Mouse (Mus musculus) myocyte (in vitro differentiated cells): ENCODE data around the gene Foxc2. TPM values are rescaled to one million over a fixed set of nuclear protein-coding genes. Genes with fewer than 3 reads are reported as not detected.

ENCODE experiments used
- H3K27me3 ChIP-seq: one replicate; pipeline ENCODE4 v1.6.1; 2011; ENCODE audit not compliant: control insufficient read depth, insufficient read depth, insufficient read length
- H3K36me3 ChIP-seq: one replicate; pipeline ENCODE4 v1.6.1; 2011; ENCODE audit not compliant: control insufficient read depth, insufficient read depth
- H3K4me2 ChIP-seq: one replicate; pipeline ENCODE4 v1.6.1; 2011; ENCODE audit warnings: low read depth, control low read depth
- H3K4me3 ChIP-seq: one replicate; pipeline ENCODE4 v1.5.1; 2011; ENCODE audit warnings: mild to moderate bottlenecking, control low read depth, moderate library complexity
- H3K79me2 ChIP-seq: one replicate; pipeline ENCODE4 v1.6.1; 2011; ENCODE audit not compliant: control insufficient read depth, insufficient read depth
- H3ac ChIP-seq: one replicate; pipeline ENCODE4 v1.6.1; 2011; ENCODE audit not compliant: control insufficient read depth, insufficient read length
- CEBPB ChIP-seq: IDR thresholded peaks from 2 replicates; pipeline ENCODE4 v1.6.1; 2011; ENCODE audit warnings: mild to moderate bottlenecking, moderate library complexity; ENCODE audit not compliant: poor library complexity, insufficient read depth, severe bottlenecking
- E2F4 ChIP-seq: IDR thresholded peaks from one replicate; pipeline ENCODE4 v1.6.1; 2011; ENCODE audit warnings: mild to moderate bottlenecking, control low read depth, moderate library complexity; ENCODE audit not compliant: insufficient read depth
- MAX ChIP-seq: IDR thresholded peaks from one replicate; pipeline ENCODE4 v1.6.1; 2011; ENCODE audit warnings: low read depth, mild to moderate bottlenecking, control low read depth
- MYOD1 ChIP-seq, 3 experiments: IDR thresholded peaks; one replicate each; pipeline ENCODE4 v1.6.1; 2011; ENCODE audit warnings: control low read depth in 2 of 3, low read depth in 2 of 3, mild to moderate bottlenecking in 2 of 3, moderate library complexity in 1 of 3; ENCODE audit not compliant: insufficient read length in 2 of 3, control insufficient read depth in 1 of 3
- MYOG ChIP-seq, 3 experiments: IDR thresholded peaks; one replicate each; pipeline ENCODE4 v1.6.1; 2011; ENCODE audit warnings: control low read depth in 2 of 3, low read depth in 2 of 3, mild to moderate bottlenecking in 2 of 3; ENCODE audit not compliant: insufficient read length in 2 of 3, control insufficient read depth in 1 of 3, insufficient read depth in 1 of 3
- POLR2A ChIP-seq: IDR thresholded peaks from one replicate; pipeline ENCODE4 v1.6.1; 2011; ENCODE audit warnings: low read depth, mild to moderate bottlenecking, control low read depth, moderate library complexity; ENCODE audit not compliant: insufficient read length
- POLR2AphosphoS2 ChIP-seq: IDR thresholded peaks from one replicate; pipeline ENCODE4 v1.6.1; 2011; ENCODE audit warnings: low read depth, control low read depth; ENCODE audit not compliant: insufficient read length
- REST ChIP-seq: IDR thresholded peaks from one replicate; pipeline ENCODE4 v1.6.1; 2011; ENCODE audit warnings: mild to moderate bottlenecking, control low read depth, moderate library complexity; ENCODE audit not compliant: insufficient read depth, insufficient read length
- SRF ChIP-seq: IDR thresholded peaks from one replicate; pipeline ENCODE4 v1.6.1; 2011; ENCODE audit warnings: low read depth; ENCODE audit not compliant: control insufficient read depth, insufficient read length
- TCF12 ChIP-seq: IDR thresholded peaks from one replicate; pipeline ENCODE4 v1.6.1; 2011; ENCODE audit warnings: mild to moderate bottlenecking, control low read depth; ENCODE audit not compliant: poor library complexity, insufficient read depth, severe bottlenecking
- TCF3 ChIP-seq: IDR thresholded peaks from one replicate; pipeline ENCODE4 v1.6.1; 2011; ENCODE audit warnings: low read depth, control low read depth; ENCODE audit not compliant: insufficient read length
- USF1 ChIP-seq: IDR thresholded peaks from one replicate; pipeline ENCODE4 v1.6.1; 2011; ENCODE audit warnings: low read depth, mild to moderate bottlenecking, control low read depth, moderate library complexity
- polyA plus RNA-seq: library from polyadenylated mRNA; unstranded; fragments of >200 nt; fragmentation: generic; extraction: Trizol; gene quantifications from one replicate; pipeline ENCODE4 v1.2.1, GENCODE M21; 2012; ENCODE audit warnings: missing spikeins

Gene Foxc2
- polyA plus RNA-seq, 1 experiment, result 7.3 TPM

GRCm38 (mm10) chr8:121111145-121111907 lies 4.6 kb upstream of the Foxc2 start:
- Histone ChIP-seq H3ac (no peak overlapping the region), H3K27me3 (no peaks in the 10 kb centered on the region), H3K4me2 (no peak overlapping the region), H3K79me2 (peaks cover 15% of the 10 kb centered on the region), H3K36me3 (no peaks in the 10 kb centered on the region), H3K4me3 (no peak overlapping the region)
- TF ChIP-seq MYOD1 (IDR thresholded peaks at IDR 0.05; ENCODE audit: control insufficient read depth in 1 of 3, insufficient read length in 2 of 3, low read depth in 2 of 3) (no peak), USF1 (no peak), POLR2AphosphoS2 (no peak), MAX (no peak), REST (no peak), MYOG (IDR thresholded peaks at IDR 0.05; ENCODE audit: control insufficient read depth in 1 of 3, insufficient read depth in 1 of 3, insufficient read length in 2 of 3, low read depth in 2 of 3) (no peak), SRF (no peak), TCF3 (no peak), TCF12 (no peak), E2F4 (no peak), CEBPB (no peak), POLR2A (no peak)

- Histone ChIP-seq H3ac (no peak overlapping the region), H3K4me2 (peak overlapping the region; percentile 60), H3K79me2 (peaks cover 7% of the 10 kb centered on the region), H3K4me3 (no peak overlapping the region), H3K27me3 (no peaks in the 10 kb centered on the region), H3K36me3 (no peaks in the 10 kb centered on the region)
- TF ChIP-seq POLR2A, result no peak
- no peak for TF ChIP-seq POLR2AphosphoS2
- peak; percentile 81 for TF ChIP-seq SRF
Measured at GRCm38 (mm10) chr8:121113261-121113660, 2.7 kb upstream of the Foxc2 start.

- Histone ChIP-seq H3K4me2 (peak overlapping the region; percentile 55), H3K36me3 (no peaks in the 10 kb centered on the region), H3ac (no peak overlapping the region), H3K27me3 (no peaks in the 10 kb centered on the region), H3K79me2 (peaks cover 26% of the 10 kb centered on the region), H3K4me3 (no peak overlapping the region)
- no peak for TF ChIP-seq POLR2A
- no peak for TF ChIP-seq POLR2AphosphoS2
- TF ChIP-seq MYOD1 (IDR thresholded peaks at IDR 0.05; ENCODE audit: control insufficient read depth in 1 of 3, insufficient read length in 2 of 3, low read depth in 2 of 3), result no peak
- TF ChIP-seq CEBPB, result no peak
- TF ChIP-seq TCF12, result no peak
- TF ChIP-seq TCF3, result no peak
- no peak for TF ChIP-seq REST
- TF ChIP-seq MYOG (IDR thresholded peaks at IDR 0.05; ENCODE audit: control insufficient read depth in 1 of 3, insufficient read depth in 1 of 3, insufficient read length in 2 of 3, low read depth in 2 of 3), result no peak
- TF ChIP-seq MAX, result no peak
- TF ChIP-seq E2F4, result no peak
- no peak for TF ChIP-seq SRF
- TF ChIP-seq USF1, result no peak
Measured at GRCm38 (mm10) chr8:121115136-121115535, 835 bp upstream of the Foxc2 start.

GRCm38 (mm10) chr8:121116591-121117185 lies 717 bp downstream of the Foxc2 start:
- peaks cover 39% of the 10 kb centered on the region for H3K79me2 ChIP-seq
- peak overlapping the region; percentile 98 for H3K4me2 ChIP-seq
- H3K4me3 ChIP-seq, result peak overlapping the region; percentile 82
- TF ChIP-seq MYOD1 (IDR thresholded peaks at IDR 0.05; ENCODE audit: control insufficient read depth in 1 of 3, insufficient read length in 2 of 3, low read depth in 2 of 3), result peak in 1 of 3 experiments; percentile 4
- no peak for TF ChIP-seq E2F4
- H3ac ChIP-seq, result peak overlapping the region; percentile 78
- no peaks in the 10 kb centered on the region for H3K27me3 ChIP-seq
- H3K36me3 ChIP-seq, result no peaks in the 10 kb centered on the region

GRCm38 (mm10) chr8:121117186-121117651 lies 1.2 kb downstream of the Foxc2 start:
- peak overlapping the region; percentile 78 for H3ac ChIP-seq
- TF ChIP-seq POLR2A (peak; percentile 71), MYOG (IDR thresholded peaks at IDR 0.05; ENCODE audit: control insufficient read depth in 1 of 3, insufficient read depth in 1 of 3, insufficient read length in 2 of 3, low read depth in 2 of 3) (peak in 1 of 3 experiments; percentile 24), POLR2AphosphoS2 (peak; percentile 45), SRF (no peak), USF1 (no peak), MYOD1 (IDR thresholded peaks at IDR 0.05; ENCODE audit: control insufficient read depth in 1 of 3, insufficient read length in 2 of 3, low read depth in 2 of 3) (peak in 1 of 3 experiments; percentile 51)
- no peaks in the 10 kb centered on the region for H3K27me3 ChIP-seq
- H3K36me3 ChIP-seq, result no peaks in the 10 kb centered on the region
- H3K4me3 ChIP-seq, result peak overlapping the region; percentile 82
- peak overlapping the region; percentile 98 for H3K4me2 ChIP-seq
- H3K79me2 ChIP-seq, result peaks cover 39% of the 10 kb centered on the region
